Mouse (Mus musculus) hematopoietic stem cell, adult 5-6 weeks (primary cell): ENCODE data around the gene Limch1. TPM values are rescaled to one million over a fixed set of nuclear protein-coding genes. Genes with fewer than 3 reads are reported as not detected.

Experiments used
- ATAC-seq, 2 experiments: fragments of 125-278 bp in 1 of 2; replicated peaks in 1 of 2; 2 replicates each; pipeline ENCODE4 v1.8.0; 2016 to 2017; ENCODE audit warnings: inconsistent platforms in 2 of 2, mild to moderate bottlenecking in 2 of 2, moderate number of reproducible peaks in 2 of 2, low read depth in 1 of 2, moderate TSS enrichment in 1 of 2; ENCODE audit not compliant: low FRiP score in 2 of 2, poor library complexity in 2 of 2, severe bottlenecking in 2 of 2, insufficient read depth in 1 of 2, low TSS enrichment in 1 of 2
- total RNA-seq: library from RNA; stranded (forward); fragments of 172-1452, 232-1000 nt; gene quantifications from 2 replicates; pipeline ENCODE4 v1.2.3, GENCODE M21; 2017

The Limch1 gene
- total RNA-seq, 1 experiment from 2014 or later: 0.30 TPM

GRCm38 (mm10) chr5:67091766-67092165 is 346.1 kb downstream of the Limch1 start:
- ATAC-seq: no peak

GRCm38 (mm10) chr5:67093991-67094390 is 348.4 kb downstream of the Limch1 start:
- no peak for ATAC-seq

- no peak for ATAC-seq
Observed at GRCm38 (mm10) chr5:67095153-67095552, 349.5 kb downstream of the Limch1 start.

GRCm38 (mm10) chr5:67095651-67096377 is 350.2 kb downstream of the Limch1 start:
- no peak for ATAC-seq

GRCm38 (mm10) chr5:67096378-67096771 is 350.7 kb downstream of the Limch1 start:
- ATAC-seq: no peak

- no peak for ATAC-seq
Observed at GRCm38 (mm10) chr5:67097106-67098050, 351.8 kb downstream of the Limch1 start.

GRCm38 (mm10) chr5:67098051-67098732 is 352.6 kb downstream of the Limch1 start:
- no peak for ATAC-seq

DNA sequence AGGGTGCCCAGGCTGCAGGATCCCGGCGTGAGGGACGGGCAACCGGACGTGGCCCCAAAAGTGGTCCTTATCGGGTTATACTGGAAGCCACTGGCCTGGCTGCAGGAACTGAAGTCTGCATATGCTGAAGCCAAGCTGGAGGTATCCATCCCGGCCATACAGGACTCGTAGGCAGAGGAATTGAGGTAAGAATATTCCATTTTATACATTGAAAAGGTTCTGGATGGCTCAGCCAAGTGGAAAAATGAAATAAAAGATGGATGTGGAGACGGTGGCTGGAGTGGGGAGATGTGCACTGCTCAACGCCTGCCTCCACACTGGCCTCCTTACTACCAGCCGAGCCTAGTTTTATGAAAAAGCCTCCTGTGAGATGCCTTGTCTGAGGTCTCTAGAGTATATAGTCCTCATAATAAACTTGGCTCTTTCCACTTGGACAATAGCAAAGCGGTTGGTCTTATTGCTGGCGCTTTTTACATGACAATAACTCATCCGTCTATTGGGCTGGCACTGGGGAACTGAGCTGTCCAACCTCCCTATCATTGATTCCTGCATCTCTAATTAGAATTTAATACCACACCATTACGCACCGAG is 353.2 kb downstream of the Limch1 start, which contains the start of gene Phox2b:
Phox2b (minus strand) TSS at position 569 of the 591 bp plus-strand sequence.
- ATAC-seq: no peak

DNA sequence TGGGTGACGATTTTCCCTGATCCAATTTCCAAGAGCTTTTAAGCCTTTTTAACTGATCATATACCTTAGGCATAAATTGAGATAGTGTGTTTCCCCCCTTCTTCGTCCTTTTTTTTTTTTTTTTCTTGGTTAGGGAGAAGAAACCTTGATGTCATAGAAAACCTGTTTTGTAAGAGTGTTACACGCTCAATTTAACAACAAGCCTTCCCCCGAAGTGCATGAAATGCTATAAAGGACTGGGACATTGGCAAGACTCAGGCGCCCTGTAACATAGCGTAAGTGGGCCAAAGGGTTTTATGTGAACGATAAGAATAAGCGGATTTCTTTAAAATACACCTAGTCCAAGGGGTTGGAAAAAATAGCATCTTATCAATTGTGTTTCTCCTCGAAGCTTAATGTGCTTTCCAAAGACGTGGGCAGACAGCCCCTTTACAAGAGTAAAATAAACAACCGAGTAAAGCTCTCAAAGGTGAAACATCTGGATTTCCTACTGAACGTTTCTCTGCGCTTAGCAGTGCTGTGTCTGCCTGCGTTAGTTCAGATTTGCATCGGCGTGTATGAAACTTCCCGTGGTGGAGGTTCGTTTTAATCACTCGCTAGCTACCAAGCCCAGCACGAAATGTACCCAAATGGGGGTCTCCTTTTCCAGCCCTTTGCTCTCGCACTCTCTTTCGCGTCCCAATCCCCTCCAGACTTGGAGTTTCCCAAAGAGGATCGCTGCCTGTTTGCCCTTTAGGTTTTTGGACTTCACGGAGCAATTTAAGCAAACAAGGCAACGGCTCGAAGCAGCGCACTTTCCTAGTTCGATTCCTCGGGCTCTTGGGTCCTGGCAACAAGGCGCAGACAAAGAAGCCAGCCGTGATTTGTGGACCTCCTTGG is 354.0 kb downstream of the Limch1 start:
- no peak for ATAC-seq

DNA sequence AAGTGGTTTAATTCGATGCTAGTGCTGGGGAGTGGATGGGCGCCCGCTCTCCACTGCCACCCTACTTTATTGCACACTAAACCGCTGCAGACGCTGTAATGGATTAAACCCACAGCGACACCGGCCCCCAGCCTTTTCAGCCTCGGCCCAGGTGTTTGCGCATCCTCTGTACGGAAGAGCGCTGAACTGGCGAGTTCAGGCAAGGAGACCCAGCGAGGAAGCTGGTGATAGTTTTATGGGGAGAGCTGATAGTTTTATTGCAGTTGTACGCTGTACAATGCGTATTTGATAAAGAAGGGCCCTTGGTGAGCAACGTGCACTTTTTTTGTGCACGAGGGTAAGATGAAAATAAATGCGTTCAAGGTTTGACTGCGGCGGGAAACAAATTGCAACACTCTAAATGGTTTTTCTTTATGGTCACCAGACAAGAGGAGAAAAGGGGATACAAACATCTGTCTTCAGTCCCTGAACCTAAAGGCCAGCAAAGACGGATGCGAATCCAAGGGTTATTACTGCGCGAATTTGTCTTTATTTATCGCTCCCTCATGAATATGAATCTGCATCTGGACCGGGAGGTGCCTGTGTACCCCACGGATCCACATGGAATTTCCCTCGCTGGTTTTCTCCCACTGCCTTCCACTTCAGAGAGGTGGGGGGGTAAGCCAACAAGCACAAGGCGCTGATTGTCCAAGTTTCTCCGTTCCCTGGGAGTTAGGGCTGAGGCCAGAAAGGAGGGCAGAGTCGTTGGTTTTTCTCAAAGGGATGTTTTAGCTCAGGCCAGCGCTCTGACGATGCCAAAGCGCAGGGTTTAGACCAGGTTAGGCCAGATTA is 355.2 kb downstream of the Limch1 start:
- no peak for ATAC-seq

DNA sequence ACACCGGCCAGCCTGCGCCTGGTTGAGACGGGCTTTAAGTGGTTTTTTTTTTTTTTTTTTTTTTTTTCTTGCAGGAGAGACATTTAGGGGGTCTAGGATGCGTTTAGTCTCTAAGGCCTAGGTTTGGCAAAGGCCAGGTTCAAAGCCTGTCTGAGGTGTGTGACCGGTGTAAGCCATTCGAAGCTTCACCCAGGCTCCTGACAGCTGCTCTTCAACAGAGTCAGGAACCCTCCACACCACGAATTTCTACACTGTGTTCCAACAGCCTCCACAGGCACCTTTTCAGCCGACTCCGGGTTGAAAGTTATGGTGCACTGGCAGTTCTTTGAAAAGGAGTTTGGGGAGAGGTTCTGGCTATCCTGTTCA is 355.8 kb downstream of the Limch1 start:
- no peak for ATAC-seq

- ATAC-seq: no peak
Observed at GRCm38 (mm10) chr5:67101793-67102600, 356.4 kb downstream of the Limch1 start.

GRCm38 (mm10) chr5:67103016-67103415 is 357.4 kb downstream of the Limch1 start:
- ATAC-seq: no peak

- no peak for ATAC-seq
Observed at GRCm38 (mm10) chr5:67106261-67106660, 360.6 kb downstream of the Limch1 start.
